Mouse (Mus musculus) neural tube, embryonic 11.5 days (tissue): ENCODE measurements around the gene Set. TPM values are rescaled to one million over a fixed set of nuclear protein-coding genes. Genes with fewer than 3 reads are reported as not detected.

Source experiments
- ATAC-seq: fragments of 200-750 bp; cut with Nextera tagmentation; 2 replicates; pipeline ENCODE4 v1.8.0; 2017; ENCODE audit warnings: moderate number of reproducible peaks, mild to moderate bottlenecking, moderate TSS enrichment, moderate library complexity; ENCODE audit not compliant: insufficient read depth, low FRiP score, low TSS enrichment
- DNase-seq: peaks from one replicate; pipeline ENCODE4 v3.0.0-alpha.2; 2015; ENCODE audit warnings: low spot score
- H3K27ac ChIP-seq: fragments of 300-500 bp; sonication (generic); 2 replicates; pipeline ENCODE4 v1.5.1; 2014; ENCODE audit warnings: low read depth, mild to moderate bottlenecking, low read length
- H3K27me3 ChIP-seq: fragments of 300-500 bp; sonication (generic); 2 replicates; pipeline ENCODE4 v1.6.1; 2014; ENCODE audit warnings: mild to moderate bottlenecking, low read length, mixed read lengths; ENCODE audit not compliant: control insufficient read depth, insufficient read depth
- H3K36me3 ChIP-seq: fragments of 300-500 bp; sonication (generic); 2 replicates; pipeline ENCODE4 v1.6.1; 2014; ENCODE audit warnings: mild to moderate bottlenecking, low read length, moderate library complexity, mixed read lengths; ENCODE audit not compliant: control insufficient read depth, insufficient read depth
- H3K4me1 ChIP-seq: fragments of 300-500 bp; sonication (generic); 2 replicates; pipeline ENCODE4 v1.6.1; 2014; ENCODE audit warnings: low read length, mixed read lengths; ENCODE audit not compliant: control insufficient read depth, insufficient read depth
- H3K4me2 ChIP-seq: fragments of 300-500 bp; sonication (generic); 2 replicates; pipeline ENCODE4 v1.6.1; 2014; ENCODE audit warnings: low read depth, mild to moderate bottlenecking, moderate library complexity
- H3K4me3 ChIP-seq: fragments of 300-500 bp; sonication (generic); 2 replicates; pipeline ENCODE4 v1.5.1; 2014; ENCODE audit warnings: low read depth, low read length
- H3K9ac ChIP-seq: fragments of 300-500 bp; sonication (generic); 2 replicates; pipeline ENCODE4 v1.6.1; 2014; ENCODE audit warnings: mild to moderate bottlenecking, low read length
- H3K9me3 ChIP-seq: fragments of 300-500 bp; sonication (generic); 2 replicates; pipeline ENCODE4 v1.6.1; 2016; ENCODE audit warnings: low read length; ENCODE audit not compliant: control insufficient read depth
- WGBS: fragments of 180-500 bp; shearing (Covaris S2); extraction: QIAGEN DNeasy Blood & Tissue Kit; methylation state at CpG from one replicate; pipeline ENCODE4 v1.1.7; 2014; 5-methylcytosine and 5-hydroxymethylcytosine counted together
- polyA plus RNA-seq: library from polyadenylated mRNA; unstranded; fragments of >200 nt; fragmentation: Nextera tagmentation; extraction: Ambion mirVana; gene quantifications from 2 replicates; pipeline ENCODE4 v1.2.1, GENCODE M21; 2014

The Set gene
- polyA plus RNA-seq, 1 experiment from 2014 or later: 647 TPM

DNA sequence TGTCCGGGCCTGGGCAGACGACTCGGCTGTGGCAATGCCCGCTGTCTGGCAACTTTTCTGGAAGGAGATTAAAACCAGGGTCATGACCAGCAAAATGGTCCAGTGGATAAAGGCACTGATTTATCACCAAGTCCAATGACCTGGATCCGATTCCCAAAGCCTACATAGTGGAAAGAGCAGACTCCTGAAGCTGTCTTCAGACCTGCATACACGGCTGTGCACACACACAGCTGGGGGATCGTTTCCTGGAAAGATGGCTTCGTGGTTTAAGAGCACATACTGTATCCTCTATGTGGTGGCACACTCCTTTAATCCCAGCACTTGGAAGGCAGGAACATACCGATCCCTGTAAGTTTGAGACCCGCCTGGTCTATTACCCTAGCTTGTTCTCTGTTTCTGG, 18.8 kb upstream of the Set start:
- DNase-seq (no peak), ATAC-seq (no peak)
- H3K4me1 ChIP-seq: no peaks in the 10 kb centered on the region
- no peaks in the 10 kb centered on the region for H3K27me3 ChIP-seq
- no peaks in the 10 kb centered on the region for H3K9me3 ChIP-seq
- no peak overlapping the region for H3K9ac ChIP-seq
- no peak overlapping the region for H3K4me2 ChIP-seq
- H3K4me3 ChIP-seq: no peak overlapping the region
- WGBS: 93% methylated on average over 10 of the region's 10 CpGs
- H3K36me3 ChIP-seq: no peaks in the 10 kb centered on the region
- H3K27ac ChIP-seq: no peak overlapping the region

DNA sequence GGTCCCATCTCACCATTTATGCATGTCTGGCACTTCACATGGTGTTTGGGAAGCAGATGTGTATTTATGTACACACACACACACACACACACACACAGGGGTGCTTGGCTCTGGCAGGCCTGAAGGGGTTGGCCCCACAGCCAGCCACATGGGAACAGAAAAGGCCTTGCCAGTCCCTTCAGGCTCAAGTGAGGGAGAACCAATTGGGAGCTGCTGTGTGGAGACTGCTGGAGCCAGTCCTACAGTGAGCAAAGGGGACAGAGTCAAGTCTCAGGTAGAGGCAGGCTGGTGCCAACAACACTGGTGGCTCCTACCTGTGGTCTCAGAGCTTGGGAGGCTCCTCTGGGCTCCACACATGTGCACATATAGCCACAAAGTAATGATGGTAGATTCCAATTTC, 17.5 kb upstream of the Set start:
- DNase-seq (no peak), ATAC-seq (no peak)
- H3K4me3 ChIP-seq: no peak overlapping the region
- H3K36me3 ChIP-seq: no peaks in the 10 kb centered on the region
- H3K4me1 ChIP-seq: no peaks in the 10 kb centered on the region
- H3K4me2 ChIP-seq: no peak overlapping the region
- H3K27me3 ChIP-seq: no peaks in the 10 kb centered on the region
- H3K9me3 ChIP-seq: no peaks in the 10 kb centered on the region
- no peak overlapping the region for H3K9ac ChIP-seq
- H3K27ac ChIP-seq: no peak overlapping the region

DNA sequence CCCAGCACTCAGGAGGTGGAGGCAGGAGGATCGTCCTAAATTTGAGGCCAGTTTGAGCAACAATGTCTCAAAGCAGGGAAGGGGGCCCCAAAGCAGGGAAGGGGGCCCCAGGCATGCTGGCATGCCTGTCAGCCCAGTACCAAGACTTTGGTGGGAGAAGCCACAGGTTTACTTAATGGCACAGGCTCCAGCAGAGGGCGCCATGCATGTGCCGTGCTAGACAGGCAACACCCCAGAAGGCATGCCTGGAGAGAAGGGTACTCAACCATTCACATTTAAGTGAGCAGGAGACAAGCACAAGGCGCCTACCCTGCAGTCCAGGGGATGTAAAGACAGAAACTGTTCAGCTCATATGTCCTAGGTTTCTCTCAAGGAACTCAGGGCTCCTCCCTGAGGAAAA, 14.7 kb upstream of the Set start:
- no peaks in the 10 kb centered on the region for H3K4me1 ChIP-seq
- DNase-seq (peak; percentile 83), ATAC-seq (0 out of 2 replicates have a peak, but pooled peaks have one; percentile 35)
- H3K4me3 ChIP-seq: no peak overlapping the region
- WGBS: 9% methylated on average over 4 of the region's 4 CpGs
- H3K36me3 ChIP-seq: no peaks in the 10 kb centered on the region
- no peaks in the 10 kb centered on the region for H3K9me3 ChIP-seq
- H3K27ac ChIP-seq: no peak overlapping the region
- no peaks in the 10 kb centered on the region for H3K27me3 ChIP-seq
- H3K9ac ChIP-seq: no peak overlapping the region
- H3K4me2 ChIP-seq: no peak overlapping the region

DNA sequence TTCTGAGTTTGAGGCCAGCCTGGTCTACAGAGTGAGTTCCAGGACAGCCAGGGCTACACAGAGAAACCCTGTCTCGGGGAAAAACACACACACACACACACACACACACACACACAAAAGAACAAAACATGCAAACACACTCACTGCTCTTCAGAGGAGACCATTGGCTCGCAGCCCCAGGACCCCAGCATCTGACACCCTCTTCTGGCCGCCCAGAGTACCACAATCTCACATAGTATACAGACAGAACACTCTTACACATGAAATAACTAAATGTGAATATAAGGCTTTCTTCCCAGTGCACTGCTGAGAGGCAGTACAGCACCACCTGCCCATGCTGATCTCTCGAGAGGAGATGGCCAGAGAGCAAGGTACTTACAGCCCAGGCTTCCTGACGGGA, 12.6 kb upstream of the Set start:
- WGBS: 84% methylated on average over 5 of the region's 5 CpGs
- no peak for ATAC-seq

DNA sequence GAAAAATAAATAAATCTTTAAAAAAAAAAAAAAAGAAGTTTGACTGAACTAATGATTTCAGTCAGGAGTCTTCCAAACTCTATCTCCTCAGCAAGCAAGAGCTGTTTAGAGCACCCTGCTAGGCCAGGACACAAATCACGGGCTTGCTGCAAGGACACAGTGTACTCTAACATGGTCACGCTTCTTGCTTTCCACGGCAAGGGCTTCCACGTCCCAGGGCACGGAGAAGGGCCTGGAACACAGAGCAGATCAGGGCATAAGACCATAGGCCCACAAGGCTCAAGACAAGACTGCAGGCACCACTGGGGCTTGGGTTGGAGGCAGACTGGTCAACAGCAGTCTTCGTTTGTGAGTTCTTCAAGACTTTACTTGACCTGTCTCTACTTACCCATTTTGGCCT, 10.1 kb upstream of the Set start:
- DNase-seq: no peak

More for the DNA sequence above, 12.6 kb upstream of the Set start:
- H3K9ac ChIP-seq: no peak overlapping the region
- no peaks in the 10 kb centered on the region for H3K9me3 ChIP-seq
- no peak overlapping the region for H3K4me2 ChIP-seq
- H3K27ac ChIP-seq: no peak overlapping the region
- no peaks in the 10 kb centered on the region for H3K4me1 ChIP-seq
- DNase-seq: no peak
- H3K36me3 ChIP-seq: no peaks in the 10 kb centered on the region
- H3K27me3 ChIP-seq: no peaks in the 10 kb centered on the region
- H3K4me3 ChIP-seq: no peak overlapping the region

DNA sequence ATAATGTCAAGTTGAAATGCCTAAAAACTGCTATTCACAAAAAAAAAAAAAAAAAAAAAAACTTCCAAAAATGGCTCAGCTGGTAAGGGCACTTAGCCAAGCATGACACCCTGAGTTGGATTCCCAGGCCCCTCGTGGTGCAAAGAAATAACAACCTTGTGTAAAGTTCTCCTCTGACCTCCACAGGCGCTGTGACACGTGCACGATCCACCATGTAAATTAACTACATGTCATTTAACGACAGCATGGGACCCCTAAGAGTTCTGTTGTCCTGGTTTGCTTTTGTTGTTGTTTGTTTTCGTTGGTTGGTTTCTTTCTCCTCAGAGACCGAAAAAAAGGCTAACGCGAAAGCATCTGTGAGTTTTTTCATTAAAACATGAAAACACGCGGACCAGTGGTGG, 9.1 kb upstream of the Set start:
- ATAC-seq (no peak), DNase-seq (no peak)
- Histone ChIP-seq H3K27me3 (no peaks in the 10 kb centered on the region), H3K9me3 (no peaks in the 10 kb centered on the region), H3K27ac (peak overlapping the region; percentile 72), H3K4me1 (no peaks in the 10 kb centered on the region), H3K4me3 (peak overlapping the region; percentile 44), H3K36me3 (no peaks in the 10 kb centered on the region), H3K9ac (peak overlapping the region; percentile 52), H3K4me2 (peak overlapping the region; percentile 53)
- WGBS: 65% methylated on average over 11 of the region's 11 CpGs

More for the DNA sequence above, 10.1 kb upstream of the Set start:
- H3K36me3 ChIP-seq: no peaks in the 10 kb centered on the region
- 96% methylated on average over 6 of the region's 6 CpGs for WGBS
- no peaks in the 10 kb centered on the region for H3K9me3 ChIP-seq
- ATAC-seq: no peak
- H3K4me2 ChIP-seq: no peak overlapping the region
- no peaks in the 10 kb centered on the region for H3K4me1 ChIP-seq
- H3K27ac ChIP-seq: no peak overlapping the region
- H3K9ac ChIP-seq: no peak overlapping the region
- no peak overlapping the region for H3K4me3 ChIP-seq
- H3K27me3 ChIP-seq: no peaks in the 10 kb centered on the region

DNA sequence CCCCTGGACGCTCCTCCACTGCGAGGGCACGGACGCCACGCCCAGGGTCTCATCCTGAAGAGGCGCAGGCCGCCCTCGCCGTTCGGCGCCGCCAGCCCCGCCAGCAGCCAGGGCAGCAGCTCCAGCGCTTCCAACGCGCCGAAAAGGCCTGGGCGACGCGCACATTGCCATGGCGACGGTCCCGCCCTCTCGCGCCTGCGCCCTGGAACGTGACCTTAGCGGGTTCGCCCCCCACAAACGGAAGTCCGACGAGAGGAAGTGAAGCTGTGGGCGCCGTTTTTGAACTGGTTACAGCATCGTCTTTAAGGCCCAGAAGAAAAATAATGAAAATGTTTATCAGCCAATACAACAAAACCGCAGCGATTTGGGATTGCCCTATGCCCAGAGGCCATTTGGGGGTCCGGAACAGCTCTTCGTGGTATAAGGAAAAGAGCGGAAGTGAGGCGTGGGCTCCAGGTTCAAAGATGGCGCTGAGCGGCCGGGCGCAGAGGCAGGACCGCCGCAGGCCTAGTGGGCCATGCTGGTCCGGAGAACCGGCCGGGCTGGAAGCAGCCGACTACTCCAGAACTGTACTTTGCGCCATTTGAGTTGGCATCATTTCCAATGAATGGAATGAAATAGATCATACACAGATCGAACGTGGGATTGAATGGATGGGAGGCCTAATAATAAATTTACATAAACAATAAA, 8.3 kb upstream of the Set start, which contains the start of gene Wdr34:
TSS of gene Wdr34 (minus strand) at position 183 of the 690 bp plus-strand sequence.
- Histone ChIP-seq H3K36me3 (no peaks in the 10 kb centered on the region), H3K4me2 (peak within 1 kb of the TSS; percentile 53), H3K9ac (peak within 1 kb of the TSS; percentile 52), H3K4me3 (peak within 1 kb of the TSS; percentile 44), H3K9me3 (no peaks in the 10 kb centered on the region), H3K27me3 (no peaks in the 10 kb centered on the region), H3K27ac (peak within 1 kb of the TSS; percentile 72), H3K4me1 (no peaks in the 10 kb centered on the region)
- DNase-seq (peak; percentile 98), ATAC-seq (peak; percentile 86)
- WGBS: 1% methylated on average over 54 of the region's 54 CpGs

DNA sequence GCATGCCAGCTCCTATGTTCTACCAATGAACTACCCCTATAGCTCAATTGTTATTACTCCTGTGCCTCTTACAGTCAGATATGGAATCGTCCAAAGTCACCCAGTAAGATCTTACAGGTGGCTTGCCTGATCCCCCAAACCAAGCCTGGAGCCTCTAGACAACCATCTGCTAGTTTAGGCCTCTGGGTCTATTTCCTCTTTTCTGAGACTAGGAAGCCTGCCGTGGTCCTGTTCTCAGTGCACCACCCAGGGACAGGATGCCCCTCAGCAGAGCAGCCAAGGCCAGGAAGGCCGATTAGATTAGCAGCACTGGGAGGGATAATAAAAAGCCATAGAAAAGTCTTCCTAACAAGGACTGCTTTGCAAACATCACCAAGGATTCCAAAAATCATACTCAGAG, 7.3 kb upstream of the Set start:
- WGBS: 91% methylated on average over 3 of the region's 3 CpGs
- H3K9me3 ChIP-seq: no peaks in the 10 kb centered on the region
- H3K36me3 ChIP-seq: no peaks in the 10 kb centered on the region
- H3K27me3 ChIP-seq: no peaks in the 10 kb centered on the region
- no peak overlapping the region for H3K27ac ChIP-seq
- ATAC-seq (no peak), DNase-seq (no peak)
- H3K4me2 ChIP-seq: no peak overlapping the region
- H3K4me3 ChIP-seq: no peak overlapping the region
- H3K4me1 ChIP-seq: no peaks in the 10 kb centered on the region
- H3K9ac ChIP-seq: no peak overlapping the region

DNA sequence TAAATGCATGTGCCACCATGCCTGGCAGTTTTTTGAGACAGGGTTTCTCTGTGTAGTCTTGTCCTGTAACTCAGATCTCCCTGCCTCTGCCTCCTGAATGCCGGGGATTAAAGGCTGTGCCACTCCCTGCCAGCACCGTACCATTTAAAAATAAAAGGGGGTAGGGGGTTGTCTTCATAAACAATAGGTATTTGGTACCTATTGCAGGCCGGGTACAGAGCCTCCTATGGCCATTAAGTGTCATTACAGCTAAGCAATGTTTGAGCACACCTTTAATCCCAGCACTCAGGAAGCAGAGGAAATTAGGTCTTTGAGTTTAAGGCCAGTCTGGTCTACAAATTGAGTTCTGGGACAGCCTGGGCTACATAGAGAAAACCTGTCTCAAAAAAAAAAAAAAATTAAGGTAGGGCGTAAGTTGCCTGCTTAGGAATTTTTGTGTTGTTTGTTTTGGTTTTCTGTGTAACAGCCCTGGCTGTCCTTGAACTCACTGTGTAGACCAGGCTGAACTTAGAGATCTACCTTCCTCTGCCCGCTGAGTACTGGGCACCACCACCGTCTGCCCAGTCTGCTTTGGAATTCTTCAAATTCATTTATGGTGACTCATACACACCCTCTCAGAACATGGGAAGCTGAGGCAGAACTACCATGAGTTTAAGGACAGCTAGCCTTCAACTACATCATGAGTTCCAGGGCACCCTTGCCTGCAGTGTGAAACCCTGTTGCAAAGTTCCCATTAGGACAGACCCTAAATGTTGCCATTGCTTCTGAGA, 5.0 kb upstream of the Set start:
- no peak overlapping the region for H3K9ac ChIP-seq
- WGBS: 48% methylated on average over 6 of the region's 6 CpGs
- DNase-seq: no peak

More for the DNA sequence above, 5.0 kb upstream of the Set start:
- Histone ChIP-seq H3K27ac (no peak overlapping the region), H3K4me1 (no peaks in the 10 kb centered on the region), H3K36me3 (no peaks in the 10 kb centered on the region), H3K27me3 (no peaks in the 10 kb centered on the region), H3K4me2 (no peak overlapping the region), H3K9me3 (no peaks in the 10 kb centered on the region), H3K4me3 (no peak overlapping the region)
- ATAC-seq: no peak
